Mouse (Mus musculus) v-Abl transformed pro-B cells (cell line): ENCODE data around the gene Aox1.

Experiments used
- in situ Hi-C, 2 experiments: fragments of 400-800 bp; cut with MboI; formaldehyde crosslinking; loops; one replicate each; pipeline ENCODE4 v1.15.1; 2025; ENCODE audit not compliant: unreplicated experiment in 2 of 2

The Aox1 gene

GRCm38 (mm10) chr1:58056939-58057338 is 27.2 kb downstream of the Aox1 start:
- in situ Hi-C loops = no loop called here

- in situ Hi-C loops = no loop called here
These were observed 29.1 kb downstream of the Aox1 start for GRCm38 (mm10) chr1:58058846-58059245.

- in situ Hi-C loops = no loop called here
These were observed 32.4 kb downstream of the Aox1 start for GRCm38 (mm10) chr1:58062131-58062530.

- in situ Hi-C loops = no loop called here
These were observed 35.4 kb downstream of the Aox1 start for GRCm38 (mm10) chr1:58065151-58065550.

- in situ Hi-C loops = no loop called here
These were observed 35.9 kb downstream of the Aox1 start for GRCm38 (mm10) chr1:58065606-58066005.

- in situ Hi-C loops = no loop called here
These were observed 39.5 kb downstream of the Aox1 start for GRCm38 (mm10) chr1:58069181-58069580.

- in situ Hi-C loops = no loop called here
These were observed 40.4 kb downstream of the Aox1 start for GRCm38 (mm10) chr1:58070091-58070490.

- in situ Hi-C loops = no loop called here
These were observed 41.3 kb downstream of the Aox1 start for GRCm38 (mm10) chr1:58071006-58071405.

- in situ Hi-C loops = no loop called here
These were observed 41.8 kb downstream of the Aox1 start for GRCm38 (mm10) chr1:58071509-58071908.

- in situ Hi-C loops = no loop called here
These were observed 42.7 kb downstream of the Aox1 start for GRCm38 (mm10) chr1:58072416-58072815.

GRCm38 (mm10) chr1:58072991-58073730 is 43.4 kb downstream of the Aox1 start:
- in situ Hi-C loops = no loop called here

- in situ Hi-C loops = no loop called here
These were observed 44.5 kb downstream of the Aox1 start for GRCm38 (mm10) chr1:58074266-58074665.

- in situ Hi-C loops = no loop called here
These were observed 48.2 kb downstream of the Aox1 start for GRCm38 (mm10) chr1:58077882-58078281.

- in situ Hi-C loops = no loop called here
These were observed 48.7 kb downstream of the Aox1 start for GRCm38 (mm10) chr1:58078390-58078789.

GRCm38 (mm10) chr1:58079689-58080088 is 50.0 kb downstream of the Aox1 start:
- in situ Hi-C loops = no loop called here

GRCm38 (mm10) chr1:58080446-58080845 is 50.7 kb downstream of the Aox1 start:
- in situ Hi-C loops = no loop called here

GRCm38 (mm10) chr1:58081356-58081755 is 51.6 kb downstream of the Aox1 start:
- in situ Hi-C loops = no loop called here

- in situ Hi-C loops = no loop called here
These were observed 59.6 kb downstream of the Aox1 start for GRCm38 (mm10) chr1:58089316-58089715.

- in situ Hi-C loops = no loop called here
These were observed 60.5 kb downstream of the Aox1 start for GRCm38 (mm10) chr1:58090191-58090590.

GRCm38 (mm10) chr1:58091213-58091612 is 61.5 kb downstream of the Aox1 start:
- in situ Hi-C loops = no loop called here

GRCm38 (mm10) chr1:58091992-58092560 is 62.3 kb downstream of the Aox1 start:
- in situ Hi-C loops = no loop called here

GRCm38 (mm10) chr1:58097338-58097737 is 67.6 kb downstream of the Aox1 start:
- in situ Hi-C loops = no loop called here
